Mouse (Mus musculus) brown adipose tissue, adult 24 weeks (tissue): Measurements from ENCODE around the gene Pcgf3. TPM values are rescaled to one million over a fixed set of nuclear protein-coding genes. Genes with fewer than 3 reads are reported as not detected.

ENCODE experiments used
- H3K27ac ChIP-seq: fragments of 200-500 bp; replicated peaks from 2 replicates; pipeline ENCODE4 v1.5.1; 2012; ENCODE audit warnings: low read depth, mild to moderate bottlenecking, low read length
- H3K4me1 ChIP-seq: fragments of 200-500 bp; 2 replicates; pipeline ENCODE4 v1.6.1; 2012; ENCODE audit warnings: low read length, mixed read lengths; ENCODE audit not compliant: control insufficient read depth, insufficient read depth, insufficient read length
- H3K4me3 ChIP-seq: fragments of 200-500 bp; 2 replicates; pipeline ENCODE4 v1.5.1; 2012; ENCODE audit warnings: low read depth, mild to moderate bottlenecking, low read length, moderate library complexity; ENCODE audit not compliant: insufficient read depth
- polyA plus RNA-seq: library from polyadenylated mRNA; stranded (reverse); fragments of >200 nt; gene quantifications from 2 replicates; pipeline ENCODE4 v1.2.4, GENCODE M21; 2012; ENCODE audit not compliant: missing spikeins, insufficient read depth, insufficient read length

Pcgf3 gene
- polyA plus RNA-seq, 1 experiment = 21.9 TPM

- Histone ChIP-seq H3K4me1 (no peaks in the 10 kb centered on the region), H3K27ac (no peak overlapping the region), H3K4me3 (no peak overlapping the region)
Observed at GRCm38 (mm10) chr5:108515581-108516361, 54.7 kb downstream of the Pcgf3 start.

GRCm38 (mm10) chr5:108516655-108517054 lies 55.6 kb downstream of the Pcgf3 start:
- Histone ChIP-seq H3K27ac (no peak overlapping the region), H3K4me1 (no peaks in the 10 kb centered on the region), H3K4me3 (no peak overlapping the region)

- Histone ChIP-seq H3K27ac (no peak overlapping the region), H3K4me3 (no peak overlapping the region), H3K4me1 (no peaks in the 10 kb centered on the region)
Observed at GRCm38 (mm10) chr5:108518106-108518885, 57.3 kb downstream of the Pcgf3 start.

GRCm38 (mm10) chr5:108518951-108519350 lies 57.9 kb downstream of the Pcgf3 start:
- Histone ChIP-seq H3K4me3 (no peak overlapping the region), H3K4me1 (no peaks in the 10 kb centered on the region), H3K27ac (no peak overlapping the region)

- H3K27ac ChIP-seq = no peak overlapping the region
- no peaks in the 10 kb centered on the region for H3K4me1 ChIP-seq
- H3K4me3 ChIP-seq = no peak overlapping the region
Observed at GRCm38 (mm10) chr5:108520153-108520552, 59.1 kb downstream of the Pcgf3 start.

- no peaks in the 10 kb centered on the region for H3K4me1 ChIP-seq
Observed at GRCm38 (mm10) chr5:108521016-108521415, 60.0 kb downstream of the Pcgf3 start.

GRCm38 (mm10) chr5:108521896-108522295 lies 60.9 kb downstream of the Pcgf3 start:
- Histone ChIP-seq H3K27ac (no peak overlapping the region), H3K4me3 (no peak overlapping the region), H3K4me1 (no peaks in the 10 kb centered on the region)

More at GRCm38 (mm10) chr5:108521016-108521415, 60.0 kb downstream of the Pcgf3 start:
- H3K27ac ChIP-seq = no peak overlapping the region
- no peak overlapping the region for H3K4me3 ChIP-seq

- H3K27ac ChIP-seq = no peak overlapping the region
- H3K4me1 ChIP-seq = no peaks in the 10 kb centered on the region
- no peak overlapping the region for H3K4me3 ChIP-seq
Observed at GRCm38 (mm10) chr5:108522597-108522996, 61.6 kb downstream of the Pcgf3 start.

- Histone ChIP-seq H3K4me1 (no peaks in the 10 kb centered on the region), H3K4me3 (no peak overlapping the region), H3K27ac (no peak overlapping the region)
Observed at GRCm38 (mm10) chr5:108534188-108534587, 73.2 kb downstream of the Pcgf3 start.

- Histone ChIP-seq H3K4me3 (no peak overlapping the region), H3K27ac (no peak overlapping the region), H3K4me1 (no peaks in the 10 kb centered on the region)
Observed at GRCm38 (mm10) chr5:108543516-108544291, 82.7 kb downstream of the Pcgf3 start.

GRCm38 (mm10) chr5:108547636-108548035 lies 86.6 kb downstream of the Pcgf3 start:
- no peak overlapping the region for H3K4me3 ChIP-seq
- no peaks in the 10 kb centered on the region for H3K4me1 ChIP-seq
- H3K27ac ChIP-seq = no peak overlapping the region

GRCm38 (mm10) chr5:108549137-108549488 lies 88.1 kb downstream of the Pcgf3 start:
- Histone ChIP-seq H3K4me3 (no peak overlapping the region), H3K27ac (no peak overlapping the region), H3K4me1 (no peaks in the 10 kb centered on the region)

GRCm38 (mm10) chr5:108549489-108550206 lies 88.6 kb downstream of the Pcgf3 start, which contains the start of gene Cplx1:
Cplx1 (minus strand) TSS chr5:108550024.
- no peak within 1 kb of the TSS for H3K4me3 ChIP-seq
- no peaks in the 10 kb centered on the region for H3K4me1 ChIP-seq
- H3K27ac ChIP-seq = no peak within 1 kb of the TSS

- Histone ChIP-seq H3K4me3 (no peak overlapping the region), H3K4me1 (no peaks in the 10 kb centered on the region), H3K27ac (no peak overlapping the region)
Observed at GRCm38 (mm10) chr5:108550207-108550594, 89.2 kb downstream of the Pcgf3 start.

- H3K27ac ChIP-seq = no peak overlapping the region
- H3K4me3 ChIP-seq = no peak overlapping the region
- no peaks in the 10 kb centered on the region for H3K4me1 ChIP-seq
Observed at GRCm38 (mm10) chr5:108554041-108554440, 93.0 kb downstream of the Pcgf3 start.
